9 mouse cellular contexts compared by ENCODE assay signal in the genomic region with DNA sequence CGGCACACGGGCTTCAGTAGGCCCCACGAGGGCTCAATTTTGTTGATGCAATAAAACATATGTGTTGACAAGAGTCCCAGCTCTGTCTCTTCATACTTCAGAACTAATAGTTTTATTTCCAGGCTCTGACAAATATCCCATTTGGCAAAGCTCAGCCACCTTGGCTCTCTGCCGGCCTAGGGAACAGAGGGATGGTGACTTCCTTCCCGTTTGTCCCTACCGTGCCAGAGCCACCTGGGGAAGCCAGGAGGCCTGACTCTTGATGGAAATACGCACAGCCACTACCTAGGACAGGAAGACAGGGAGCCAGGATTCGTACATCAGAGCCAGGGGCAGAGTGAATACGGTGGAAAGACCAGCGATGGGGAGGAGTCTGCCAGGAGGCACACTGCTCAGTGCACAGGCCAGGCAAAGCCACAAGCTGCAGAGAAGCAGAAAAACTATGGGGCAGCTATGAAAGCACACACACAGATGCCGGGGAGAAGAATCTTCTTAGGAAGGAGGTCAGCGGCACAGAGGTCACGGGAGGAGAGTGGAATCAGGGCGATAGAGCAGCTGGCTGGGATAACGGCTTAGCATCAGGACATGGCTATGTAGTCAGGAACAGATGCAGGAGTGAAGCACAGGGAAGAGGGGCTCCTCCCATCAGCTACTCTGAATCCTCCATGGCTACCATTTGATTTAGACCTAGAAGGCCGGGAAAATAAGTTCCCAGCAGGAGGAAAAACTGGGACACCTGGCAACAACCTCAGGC. TPM values are rescaled to one million over a fixed set of nuclear protein-coding genes. Genes with fewer than 3 reads are reported as not detected.
DNase-seq lines count a peak whose midpoint lies in the region; ATAC-seq and TF ChIP-seq lines count a peak whose summit lies in the region.
"Had no signal": no experiment of that assay in that cellular context is flagged by ENCODE, and none has a peak within 500 bp of the region (broad histone marks: within the 10 kb centered on the region; RNA-seq: fewer than 3 reads in every experiment).

No protein-coding gene starts in this region.

- peaks cover 35% of the 10 kb centered on the region; the same call in 1 of the 2 replicates for H3K4me1 ChIP-seq in spleen, adult 2 months (ENCODE audit: control insufficient read depth, insufficient read depth, insufficient read length)
- H3K4me1 ChIP-seq in forebrain, postnatal 0 days (ENCODE audit: insufficient read depth), result peaks cover 13% of the 10 kb centered on the region; the same call in 1 of the 2 replicates

- no peak for TF ChIP-seq POLR2A in spleen, adult 2 months (IDR thresholded peaks at IDR 0.05; ENCODE audit: low read depth, low read length)

- DNase-seq in spleen, adult 2 months (ENCODE audit: low read depth in 1 of 2, low spot score in 2 of 2), result no peak
- DNase-seq in spleen, postnatal 4 days (ENCODE audit: low spot score in 2 of 2), result no peak
- DNase-seq in gastrocnemius, postnatal 25 days, result peak; percentile 64
- peak; percentile 76 for DNase-seq in kidney, postnatal 10 days
- no peak for DNase-seq in forebrain, postnatal 0 days
- no peak for DNase-seq in thymus, postnatal 36 days
- DNase-seq in Muller cell, postnatal 12 days (ENCODE audit: inconsistent ontology term), result no peak
- DNase-seq in embryo, embryonic 11 days, result no peak
- DNase-seq: thymus, postnatal 14 days had no signal

- no peaks in the 10 kb centered on the region for H3K9me3 ChIP-seq in forebrain, postnatal 0 days (ENCODE audit: low read length)

- no peak for ATAC-seq in forebrain, postnatal 0 days

- no peak overlapping the region for H3K4me2 ChIP-seq in forebrain, postnatal 0 days (ENCODE audit: low read depth)

- no peaks in the 10 kb centered on the region for H3K27me3 ChIP-seq in spleen, adult 2 months (ENCODE audit: control insufficient read depth, insufficient read depth, low read length)
- no peaks in the 10 kb centered on the region for H3K27me3 ChIP-seq in forebrain, postnatal 0 days (ENCODE audit: insufficient read depth, low read length)

- no peak for TF ChIP-seq CTCF in spleen, adult 2 months (IDR thresholded peaks at IDR 0.05; ENCODE audit: extremely low read depth, insufficient read depth, insufficient read length, insufficient replicate concordance)
- TF ChIP-seq CTCF in forebrain, postnatal 0 days (IDR thresholded peaks at IDR 0.05; ENCODE audit: low read depth), result no peak

- no peaks in the 10 kb centered on the region for H3K36me3 ChIP-seq in spleen, adult 2 months (ENCODE audit: control insufficient read depth, insufficient read depth, low read length)
- H3K36me3 ChIP-seq in forebrain, postnatal 0 days (ENCODE audit: insufficient read depth), result peaks cover 3% of the 10 kb centered on the region; the same call in 1 of the 2 replicates

- no peak overlapping the region for H3K4me3 ChIP-seq in spleen, adult 2 months (ENCODE audit: extremely low read depth, insufficient read depth, insufficient read length)
- no peak overlapping the region for H3K4me3 ChIP-seq in forebrain, postnatal 0 days (ENCODE audit: low read depth, low read length)

- WGBS in spleen, adult 2 months, result 77% methylated on average over 16 of the region's 16 CpGs
- 79% methylated on average over 16 of the region's 16 CpGs for WGBS in forebrain, postnatal 0 days

- H3K27ac ChIP-seq in spleen, adult 2 months (ENCODE audit: insufficient read depth, low read length), result 0 out of 2 replicates have a peak overlapping the region, but pooled peaks have one; percentile 19
- H3K27ac ChIP-seq in forebrain, postnatal 0 days (ENCODE audit: low read depth, low read length), result no peak overlapping the region

- no peak overlapping the region for H3K9ac ChIP-seq in forebrain, postnatal 0 days

RNA-seq across cellular contexts. Expression of a gene that starts 11.5 kb away (rescaled TPM):
- polyA plus RNA-seq in spleen, adult 2 months (2012; rRNA removed), result 15.8 and 17.7 TPM in 2 replicates
- 1 to 10 TPM; 7.0 to 8.7 TPM for total RNA-seq in gastrocnemius, postnatal 25 days (2021)
- total RNA-seq in forebrain, postnatal 0 days (2014; rRNA removed), result 27.4 and 39.1 TPM in 2 replicates
- polyA plus RNA-seq in forebrain, postnatal 0 days (2015; fragmentation: Nextera tagmentation; extraction: Ambion mirVana), result 16.4 and 23.1 TPM in 2 replicates

RNA-seq across cellular contexts. Expression of a gene that starts 52.7 kb away (rescaled TPM):
- 17.2 and 19.8 TPM in 2 replicates for polyA plus RNA-seq in spleen, adult 2 months (2012; rRNA removed)
- total RNA-seq in gastrocnemius, postnatal 25 days (2021), result under 1 TPM; 0.72 to 0.99 TPM
- total RNA-seq in forebrain, postnatal 0 days (2014; rRNA removed), result 1.1 TPM in 2 replicates
- 0.91 and 1.7 TPM in 2 replicates for polyA plus RNA-seq in forebrain, postnatal 0 days (2015; fragmentation: Nextera tagmentation; extraction: Ambion mirVana)

Comparison
In these comparisons a context has a peak if more than half of its experiments do, and no peak if none do; other contexts are left out.
1. DNase-seq: peak in gastrocnemius, postnatal 25 days (single experiment) and kidney, postnatal 10 days (single experiment); none in spleen, adult 2 months (0 of 2), spleen, postnatal 4 days (0 of 2), forebrain, postnatal 0 days (single experiment), thymus, postnatal 36 days (0 of 2), Muller cell, postnatal 12 days (single experiment) and embryo, embryonic 11 days (single experiment).